Mouse (Mus musculus) embryonic fibroblast, embryonic 13.5 days (primary cell): ENCODE results near the gene Lmtk3.

Experiments
- CTCF ChIP-seq: IDR thresholded peaks from 2 replicates; pipeline ENCODE4 v1.5.1; 2011; ENCODE audit warnings: mild to moderate bottlenecking, control low read depth, low read length, moderate library complexity, borderline replicate concordance; ENCODE audit not compliant: insufficient read depth
- POLR2A ChIP-seq: IDR thresholded peaks from 2 replicates; pipeline ENCODE4 v1.6.1; 2011; ENCODE audit warnings: low read depth, mild to moderate bottlenecking, control low read depth, low read length, moderate library complexity

DNA sequence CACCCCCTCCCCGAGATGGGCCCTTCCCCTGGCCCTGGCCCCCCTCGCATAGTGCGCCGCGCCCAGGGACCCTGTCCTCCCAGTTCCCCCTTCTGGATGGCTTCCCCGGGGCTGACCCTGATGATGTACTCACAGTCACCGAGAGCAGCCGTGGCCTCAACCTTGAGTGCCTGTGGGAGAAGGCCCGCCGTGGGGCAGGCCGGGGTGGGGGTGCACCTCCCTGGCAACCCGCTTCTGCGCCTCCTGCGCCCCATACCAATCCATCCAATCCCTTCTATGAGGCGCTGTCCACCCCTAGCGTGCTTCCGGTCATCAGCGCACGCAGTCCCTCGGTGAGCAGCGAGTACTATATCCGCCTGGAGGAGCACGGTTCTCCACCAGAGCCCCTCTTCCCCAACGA lies 9.7 kb downstream of the Lmtk3 start:
- TF ChIP-seq CTCF, result no peak
- no peak for TF ChIP-seq POLR2A
